Mouse (Mus musculus): ENCODE measurements around the gene Ccnq. TPM values are rescaled to one million over a fixed set of nuclear protein-coding genes. Genes with fewer than 3 reads are reported as not detected.

Gene Ccnq
- polyA plus RNA-seq, 1 experiment from 2014 or later = 32.2 TPM

- Histone ChIP-seq H3K27ac (replicated peaks) (no peak overlapping the region), H3K9me3 (replicated peaks) (no peaks in the 10 kb centered on the region), H3K36me3 (no peaks in the 10 kb centered on the region), H3K4me2 (no peak overlapping the region), H3K9ac (replicated peaks) (no peak overlapping the region), H3K27me3 (replicated peaks) (no peaks in the 10 kb centered on the region), H3K4me3 (replicated peaks) (no peak overlapping the region), H3K4me1 (peaks cover 9% of the 10 kb centered on the region; the same call in 1 of the 2 replicates)
- 82% methylated on average over 3 of the region's 3 CpGs for WGBS
- no peak for ATAC-seq (ENCODE audit: low FRiP score)
Observed at GRCm38 (mm10) chr11:78780571-78780970, 29.0 kb upstream of the Ccnq start.

- ATAC-seq (ENCODE audit: low FRiP score) = no peak
- Histone ChIP-seq H3K9ac (replicated peaks) (no peak overlapping the region), H3K36me3 (no peaks in the 10 kb centered on the region), H3K27me3 (replicated peaks) (no peaks in the 10 kb centered on the region), H3K4me3 (replicated peaks) (no peak overlapping the region), H3K9me3 (replicated peaks) (no peaks in the 10 kb centered on the region), H3K27ac (replicated peaks) (no peak overlapping the region), H3K4me2 (no peak overlapping the region), H3K4me1 (peaks cover 9% of the 10 kb centered on the region; the same call in 1 of the 2 replicates)
- WGBS = 99% methylated on average over 3 of the region's 3 CpGs
Observed at GRCm38 (mm10) chr11:78780002-78780401, 28.5 kb upstream of the Ccnq start.

GRCm38 (mm10) chr11:78777851-78778680, 26.5 kb upstream of the Ccnq start:
- WGBS = 54% methylated on average over 10 of the region's 10 CpGs
- ATAC-seq (ENCODE audit: low FRiP score) = no peak
- Histone ChIP-seq H3K27ac (replicated peaks) (no peak overlapping the region), H3K27me3 (replicated peaks) (no peaks in the 10 kb centered on the region), H3K4me2 (no peak overlapping the region), H3K9me3 (replicated peaks) (no peaks in the 10 kb centered on the region), H3K9ac (replicated peaks) (no peak overlapping the region), H3K36me3 (no peaks in the 10 kb centered on the region), H3K4me1 (peaks cover 9% of the 10 kb centered on the region; the same call in 1 of the 2 replicates), H3K4me3 (replicated peaks) (no peak overlapping the region)

GRCm38 (mm10) chr11:78771751-78772283, 20.3 kb upstream of the Ccnq start:
- H3K4me2 ChIP-seq = no peak overlapping the region
- H3K9me3 ChIP-seq (replicated peaks) = no peaks in the 10 kb centered on the region
- WGBS = 77% methylated on average over 11 of the region's 11 CpGs
- H3K9ac ChIP-seq (replicated peaks) = no peak overlapping the region
- no peak overlapping the region for H3K27ac ChIP-seq (replicated peaks)
- no peaks in the 10 kb centered on the region for H3K27me3 ChIP-seq (replicated peaks)
- no peak for ATAC-seq (ENCODE audit: low FRiP score)
- H3K4me1 ChIP-seq = peaks cover 4% of the 10 kb centered on the region; the same call in 1 of the 2 replicates
- H3K36me3 ChIP-seq = no peaks in the 10 kb centered on the region
- no peak overlapping the region for H3K4me3 ChIP-seq (replicated peaks)

GRCm38 (mm10) chr11:78770436-78770835, 18.9 kb upstream of the Ccnq start:
- 88% methylated on average over 6 of the region's 6 CpGs for WGBS
- Histone ChIP-seq H3K9me3 (replicated peaks) (no peaks in the 10 kb centered on the region), H3K4me3 (replicated peaks) (no peak overlapping the region), H3K36me3 (no peaks in the 10 kb centered on the region), H3K4me1 (peaks cover 4% of the 10 kb centered on the region; the same call in 1 of the 2 replicates), H3K27me3 (replicated peaks) (no peaks in the 10 kb centered on the region), H3K4me2 (no peak overlapping the region), H3K27ac (replicated peaks) (no peak overlapping the region), H3K9ac (replicated peaks) (no peak overlapping the region)
- no peak for ATAC-seq (ENCODE audit: low FRiP score)

- ATAC-seq (ENCODE audit: low FRiP score) = no peak
- no peaks in the 10 kb centered on the region for H3K9me3 ChIP-seq (replicated peaks)
- WGBS = 22% methylated on average over 3 of the region's 3 CpGs
Observed at GRCm38 (mm10) chr11:78768778-78769177, 17.2 kb upstream of the Ccnq start.

GRCm38 (mm10) chr11:78766069-78766830, 14.7 kb upstream of the Ccnq start:
- Histone ChIP-seq H3K27ac (replicated peaks) (no peak overlapping the region), H3K36me3 (no peaks in the 10 kb centered on the region), H3K9me3 (replicated peaks) (no peaks in the 10 kb centered on the region), H3K9ac (replicated peaks) (no peak overlapping the region), H3K27me3 (replicated peaks) (no peaks in the 10 kb centered on the region), H3K4me1 (peaks cover 9% of the 10 kb centered on the region), H3K4me3 (replicated peaks) (no peak overlapping the region), H3K4me2 (no peak overlapping the region)
- ATAC-seq (ENCODE audit: low FRiP score) = no peak
- 91% methylated on average over 6 of the region's 6 CpGs for WGBS

More at GRCm38 (mm10) chr11:78768778-78769177, 17.2 kb upstream of the Ccnq start:
- Histone ChIP-seq H3K36me3 (no peaks in the 10 kb centered on the region), H3K27me3 (replicated peaks) (no peaks in the 10 kb centered on the region), H3K27ac (replicated peaks) (no peak overlapping the region), H3K4me1 (peaks cover 4% of the 10 kb centered on the region; the same call in 1 of the 2 replicates), H3K4me3 (replicated peaks) (no peak overlapping the region), H3K9ac (replicated peaks) (no peak overlapping the region), H3K4me2 (no peak overlapping the region)

GRCm38 (mm10) chr11:78764820-78765219, 13.3 kb upstream of the Ccnq start:
- Histone ChIP-seq H3K36me3 (no peaks in the 10 kb centered on the region), H3K4me1 (peaks cover 9% of the 10 kb centered on the region), H3K27ac (replicated peaks) (no peak overlapping the region), H3K4me2 (no peak overlapping the region), H3K9me3 (replicated peaks) (no peaks in the 10 kb centered on the region), H3K27me3 (replicated peaks) (no peaks in the 10 kb centered on the region), H3K4me3 (replicated peaks) (no peak overlapping the region), H3K9ac (replicated peaks) (no peak overlapping the region)
- ATAC-seq (ENCODE audit: low FRiP score) = no peak
- 83% methylated on average over 6 of the region's 6 CpGs for WGBS

- H3K4me3 ChIP-seq (replicated peaks) = no peak overlapping the region
- no peak overlapping the region for H3K4me2 ChIP-seq
- no peaks in the 10 kb centered on the region for H3K9me3 ChIP-seq (replicated peaks)
- no peak overlapping the region for H3K9ac ChIP-seq (replicated peaks)
- no peak for ATAC-seq (ENCODE audit: low FRiP score)
- no peaks in the 10 kb centered on the region for H3K36me3 ChIP-seq
- no peaks in the 10 kb centered on the region for H3K27me3 ChIP-seq (replicated peaks)
- H3K27ac ChIP-seq (replicated peaks) = no peak overlapping the region
- WGBS = 79% methylated on average over 8 of the region's 8 CpGs
- H3K4me1 ChIP-seq = peaks cover 9% of the 10 kb centered on the region
Observed at GRCm38 (mm10) chr11:78764304-78764703, 12.8 kb upstream of the Ccnq start.

GRCm38 (mm10) chr11:78762201-78762600, 10.7 kb upstream of the Ccnq start:
- H3K4me3 ChIP-seq (replicated peaks) = no peak overlapping the region
- H3K9ac ChIP-seq (replicated peaks) = no peak overlapping the region
- H3K4me1 ChIP-seq = peaks cover 5% of the 10 kb centered on the region; the same call in 1 of the 2 replicates
- H3K36me3 ChIP-seq = no peaks in the 10 kb centered on the region
- H3K4me2 ChIP-seq = no peak overlapping the region
- H3K27me3 ChIP-seq (replicated peaks) = no peaks in the 10 kb centered on the region
- WGBS = 29% methylated on average over 5 of the region's 5 CpGs
- no peak overlapping the region for H3K27ac ChIP-seq (replicated peaks)
- ATAC-seq (ENCODE audit: low FRiP score) = no peak
- no peaks in the 10 kb centered on the region for H3K9me3 ChIP-seq (replicated peaks)

- H3K9me3 ChIP-seq (replicated peaks) = no peaks in the 10 kb centered on the region
- no peaks in the 10 kb centered on the region for H3K27me3 ChIP-seq (replicated peaks)
- ATAC-seq (ENCODE audit: low FRiP score) = no peak
- peaks cover 5% of the 10 kb centered on the region; the same call in 1 of the 2 replicates for H3K4me1 ChIP-seq
- no peak overlapping the region for H3K4me2 ChIP-seq
- WGBS = 46% methylated on average over 9 of the region's 9 CpGs
- H3K27ac ChIP-seq (replicated peaks) = no peak overlapping the region
- no peak overlapping the region for H3K4me3 ChIP-seq (replicated peaks)
- no peaks in the 10 kb centered on the region for H3K36me3 ChIP-seq
- no peak overlapping the region for H3K9ac ChIP-seq (replicated peaks)
Observed at GRCm38 (mm10) chr11:78761086-78761485, 9.6 kb upstream of the Ccnq start.

Measured in neural tube, embryonic 15.5 days (tissue).